Mouse (Mus musculus) T-helper 17 cell (primary cell): ENCODE results near the gene Olfr1152.

ENCODE experiments used
- in situ Hi-C, 2 experiments: fragments of 300-600 bp; cut with MboI, MseI; formaldehyde crosslinking; loops; 1 replicate in 1 of 2; 2 replicates in 1 of 2; pipeline ENCODE4 v1.15.1; 2025; ENCODE audit warnings: high pct_unique_total_duplicates in 2 of 2

Gene Olfr1152

DNA sequence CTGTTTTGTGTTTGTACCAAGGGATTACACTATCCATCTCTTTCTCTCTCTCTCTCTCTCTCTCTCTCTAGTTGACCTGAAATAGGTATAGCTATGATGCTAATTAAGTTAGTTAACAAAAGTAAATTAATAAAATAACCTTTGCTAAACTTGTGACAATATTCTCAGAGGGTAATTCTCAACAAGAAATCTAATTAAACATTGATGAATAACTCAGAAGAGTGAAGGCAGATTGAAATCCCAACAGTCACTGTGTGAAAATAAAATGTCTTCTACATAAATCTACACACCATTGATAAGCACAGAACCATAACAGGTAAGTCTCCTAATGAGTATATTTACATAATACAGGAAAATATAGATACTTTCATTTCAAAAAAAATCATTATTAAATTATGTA lies at the start of gene Olfr1152:
Olfr1152 (plus strand) TSS at position 301 of the 400 bp plus-strand sequence.
- in situ Hi-C loops = no loop called here

DNA sequence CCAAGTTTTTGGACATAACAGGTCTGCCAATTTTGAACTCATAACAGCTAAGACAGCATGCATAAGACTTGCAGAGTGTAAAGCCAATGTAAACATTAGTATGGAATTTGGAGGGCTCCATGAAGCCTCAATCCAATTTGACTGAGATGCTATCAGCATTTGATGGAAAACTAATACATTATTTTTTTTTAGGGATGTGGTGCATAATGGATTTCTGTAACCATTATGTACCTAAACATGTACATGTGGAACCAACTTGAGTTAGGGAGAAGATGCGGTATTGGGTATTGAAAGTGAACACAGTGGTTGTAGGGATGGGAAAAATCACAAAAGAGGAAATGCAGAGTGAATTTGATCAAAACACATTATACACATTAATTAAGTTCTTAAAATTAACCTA lies 36.1 kb upstream of the Olfr1152 start, which contains the start of gene Olfr1148:
Olfr1148 (plus strand) TSS at position 301 of the 400 bp plus-strand sequence.
- in situ Hi-C loops = no loop called here

DNA sequence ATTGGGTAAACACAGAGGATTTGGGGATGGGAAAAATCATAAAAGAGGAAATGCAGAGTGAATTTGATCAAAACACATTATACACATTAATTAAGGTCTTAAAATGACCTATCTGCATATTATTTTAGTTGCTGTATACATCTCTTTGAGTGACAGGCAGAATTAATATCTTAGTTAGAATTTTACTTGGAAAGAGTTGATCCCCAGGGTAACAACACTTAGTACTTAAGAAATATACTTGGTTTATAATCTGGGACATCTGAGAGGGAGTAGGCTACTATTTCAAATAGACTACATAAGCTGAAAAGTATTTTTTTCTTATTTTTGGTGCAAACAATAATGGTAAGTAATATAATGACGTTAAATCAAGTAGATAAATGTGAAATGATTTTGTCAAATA lies 22.6 kb upstream of the Olfr1152 start, which contains the start of gene Olfr1150-ps1:
Olfr1150-ps1 (plus strand) TSS at position 301 of the 400 bp plus-strand sequence.
- in situ Hi-C loops = no loop called here

DNA sequence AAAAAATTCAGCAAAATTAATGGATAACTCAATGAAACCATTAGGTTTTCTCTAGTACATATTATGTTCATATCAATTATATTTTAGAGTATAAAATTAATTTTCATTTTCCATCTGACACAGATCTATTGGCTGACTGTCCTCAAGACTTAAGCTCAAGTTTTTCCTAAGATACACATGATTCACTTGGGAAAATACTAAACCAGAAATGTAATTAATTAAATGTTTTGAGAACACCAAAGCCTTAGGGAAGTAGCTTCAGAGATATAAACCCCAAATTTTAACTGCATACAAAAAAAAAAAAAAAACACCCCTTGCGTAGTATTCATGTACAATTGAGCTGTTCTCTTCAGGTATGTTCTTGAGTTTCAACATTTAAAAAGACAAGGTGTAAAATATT lies 10.7 kb upstream of the Olfr1152 start, which contains the start of gene Olfr1151:
Olfr1151 (plus strand) TSS at position 301 of the 400 bp plus-strand sequence.
- in situ Hi-C loops = loop anchor here in 1 of 2 experiments (10.0 kb wide), 1 partner anchor 371 kb away; no protein-coding TSS in a partner anchor

DNA sequence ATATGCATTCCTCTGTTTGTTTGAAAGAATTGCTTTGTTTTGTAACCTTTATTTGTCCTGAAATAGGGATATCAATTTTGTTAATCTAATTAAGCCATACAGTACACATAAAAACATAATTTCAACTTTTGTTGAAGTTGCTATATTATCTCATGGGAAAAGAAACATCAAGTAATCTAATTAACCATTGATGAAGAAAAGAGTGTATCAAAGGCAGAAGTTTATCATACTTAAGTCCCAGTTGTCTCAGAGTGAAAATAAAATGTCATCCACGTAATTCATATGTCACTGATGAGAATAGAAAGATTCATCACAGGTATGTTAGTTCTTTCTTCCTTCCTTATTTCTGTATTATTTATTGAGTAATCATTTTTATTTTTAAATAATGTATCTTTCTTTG lies 28.4 kb downstream of the Olfr1152 start, which contains the start of gene Olfr1153:
Olfr1153 (plus strand) TSS at position 301 of the 400 bp plus-strand sequence.
- in situ Hi-C loops = loop anchor here in 1 of 2 experiments (10.0 kb wide), 1 partner anchor 1450 kb away; the partner anchor contains the start of gene Olfr1233

DNA sequence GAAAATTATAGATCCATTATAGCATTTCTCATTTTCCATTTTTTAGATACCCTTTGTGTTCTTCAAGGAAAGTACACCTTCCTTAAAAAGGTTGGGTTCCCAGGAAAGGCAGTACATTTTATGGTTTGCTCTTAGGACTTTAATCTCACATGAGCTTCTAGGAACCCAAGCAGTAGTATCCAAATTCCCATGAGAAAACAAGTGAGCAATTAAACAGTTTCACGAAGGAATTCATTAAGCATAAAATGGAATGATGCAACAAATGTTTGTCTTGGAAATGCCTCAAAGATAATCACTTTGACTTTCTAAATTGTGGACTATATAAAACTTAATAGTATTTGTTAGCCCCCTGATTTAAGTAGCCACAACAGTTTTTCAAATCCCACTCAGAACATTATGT lies 38.8 kb downstream of the Olfr1152 start, which contains the start of gene Olfr1154:
Olfr1154 (minus strand) TSS at position 101 of the 400 bp plus-strand sequence.
- in situ Hi-C loops = no loop called here
